Mouse (Mus musculus) hindbrain, embryonic 16.5 days (tissue): ENCODE data around the gene Ppm1m. TPM values are rescaled to one million over a fixed set of nuclear protein-coding genes. Genes with fewer than 3 reads are reported as not detected.

ENCODE experiments used
- microRNA counts: library from miRNA; unstranded; fragments of <30 nt; microRNA quantifications from one replicate; lab custom pipeline; 2016
- microRNA-seq: library from miRNA; unstranded; fragments of <30 nt; microRNA quantifications from one replicate; pipeline ENCODE4, GENCODE M21; 2017
- polyA plus RNA-seq: library from polyadenylated mRNA; unstranded; fragments of >200 nt; fragmentation: Nextera tagmentation; extraction: Ambion mirVana; gene quantifications from 2 replicates; pipeline ENCODE4 v1.2.1, GENCODE M21; 2015

Gene Ppm1m
- polyA plus RNA-seq, 1 experiment from 2014 or later: 20.9 TPM

MicroRNAs encoded within 50 kb of the gene (microRNA counts, 519-probe panel; counts per million panel counts)
- 4,207 counts per million, percentile 98 among the panel's probes with 10 or more counts for microRNA mmu-let-7g (lab: Ali Mortazavi, UCI)

Small RNA genes lying within 50 kb of the gene (microRNA-seq; reads per million reads assigned to microRNA genes)
- 237 reads per million, percentile 61 among the genes with 10 or more reads in this experiment for gene Mir135a-1
- 72,606 reads per million, percentile 100 among the genes with 10 or more reads in this experiment for gene Mirlet7g

Other genes with a start within 250 kb of the Ppm1m start
- 0.21 and 0.35 TPM in 2 replicates for gene Col6a5, start 239.1 kb downstream of the Ppm1m start, polyA plus RNA-seq
- 1.3 and 1.5 TPM in 2 replicates for gene Col6a4, start 103.0 kb downstream of the Ppm1m start, polyA plus RNA-seq
- 2.1 TPM in 2 replicates for gene Glyctk, start 41.6 kb downstream of the Ppm1m start, polyA plus RNA-seq
- 26.7 and 30.6 TPM in 2 replicates for gene Wdr82, start 28.8 kb downstream of the Ppm1m start, polyA plus RNA-seq
- gene Twf2, start 3.4 kb upstream of the Ppm1m start, polyA plus RNA-seq: 49.9 and 50.3 TPM in 2 replicates
- 0.04 and 0.09 TPM in 2 replicates for gene Tlr9, start 22.9 kb upstream of the Ppm1m start, polyA plus RNA-seq
- 105 and 112 TPM in 2 replicates for gene Alas1, start 48.9 kb upstream of the Ppm1m start, polyA plus RNA-seq
- gene Poc1a, start 81.3 kb upstream of the Ppm1m start, polyA plus RNA-seq: 8.9 and 9.7 TPM in 2 replicates
- gene Dusp7, start 168.9 kb upstream of the Ppm1m start, polyA plus RNA-seq: 12.5 and 13.1 TPM in 2 replicates
- 603 and 620 TPM in 2 replicates for gene Rpl29, start 229.7 kb upstream of the Ppm1m start, polyA plus RNA-seq
- 26.2 and 26.6 TPM in 2 replicates for gene Acy1, start 238.6 kb upstream of the Ppm1m start, polyA plus RNA-seq
- 12.1 and 13.2 TPM in 2 replicates for gene Abhd14b, start 247.7 kb upstream of the Ppm1m start, polyA plus RNA-seq
- 83.8 and 87.8 TPM in 2 replicates for gene Abhd14a, start 247.9 kb upstream of the Ppm1m start, polyA plus RNA-seq